Mouse (Mus musculus): ENCODE results near the gene Hist1h4j.
"Not testable (repeated sequence)": the region's sequence is repeated elsewhere in the genome, so short reads cannot be mapped to it uniquely, and the experiment has no call there.

The Hist1h4j gene

GRCm38 (mm10) chr13:21779767-21780731, 45.2 kb downstream of the Hist1h4j start, which contains the start of gene Hist1h1b:
Hist1h1b (minus strand) TSS chr13:21780625.
- no peak for DNase-seq (ENCODE audit: low read depth, low spot score)

- no peak for DNase-seq (ENCODE audit: low read depth, low spot score)
Observed at GRCm38 (mm10) chr13:21781021-21781555, 46.2 kb downstream of the Hist1h4j start.

GRCm38 (mm10) chr13:21781639-21782038, 46.8 kb downstream of the Hist1h4j start:
- no peak for DNase-seq (ENCODE audit: low read depth, low spot score)

- DNase-seq (ENCODE audit: low read depth, low spot score), result not testable (repeated sequence)
Observed at GRCm38 (mm10) chr13:21782361-21783254, 47.7 kb downstream of the Hist1h4j start.

- peak; percentile 54 for DNase-seq (ENCODE audit: low read depth, low spot score)
Observed at GRCm38 (mm10) chr13:21783255-21783617, 48.4 kb downstream of the Hist1h4j start, which contains the start of gene Hist1h3i. Hist1h3i (minus strand) TSS chr13:21783370.

- DNase-seq (ENCODE audit: low read depth, low spot score), result no peak
Observed at GRCm38 (mm10) chr13:21783734-21784161, 48.9 kb downstream of the Hist1h4j start.

GRCm38 (mm10) chr13:21784311-21784710, 49.4 kb downstream of the Hist1h4j start:
- DNase-seq (ENCODE audit: low read depth, low spot score), result no peak
